Mouse (Mus musculus) liver (tissue): ENCODE results near the gene Mrps15.
"Not testable (repeated sequence)": the region's sequence is repeated elsewhere in the genome, so short reads cannot be mapped to it uniquely, and the experiment has no call there.

Experiments used
- DNase-seq: peaks from one replicate; pipeline ENCODE4 v3.0.0-alpha.2; 2020; ENCODE audit warnings: mixed read lengths

The Mrps15 gene

DNA sequence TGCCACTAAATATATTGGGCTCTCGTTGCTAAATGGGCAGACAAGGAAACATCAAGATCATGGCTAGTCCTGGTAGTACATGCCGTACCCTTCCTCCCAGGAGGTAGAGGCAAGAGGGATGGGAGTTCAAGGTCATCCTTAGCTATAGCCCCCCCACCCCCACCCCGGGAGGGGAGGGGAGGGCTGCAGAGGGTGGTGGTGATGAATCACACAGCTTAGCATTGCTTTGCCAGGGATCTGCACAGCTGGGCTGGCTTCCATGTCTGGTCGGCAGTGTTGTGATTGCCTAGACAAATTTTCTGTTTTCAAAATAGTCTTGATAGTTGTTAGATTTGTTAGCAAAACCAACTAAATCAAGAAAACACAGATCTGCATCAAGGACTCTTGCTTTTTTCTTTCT lies 32.5 kb downstream of the Mrps15 start:
- DNase-seq = no peak

- no peak for DNase-seq
Measured at GRCm38 (mm10) chr4:126081601-126082000, 34.9 kb downstream of the Mrps15 start.

DNA sequence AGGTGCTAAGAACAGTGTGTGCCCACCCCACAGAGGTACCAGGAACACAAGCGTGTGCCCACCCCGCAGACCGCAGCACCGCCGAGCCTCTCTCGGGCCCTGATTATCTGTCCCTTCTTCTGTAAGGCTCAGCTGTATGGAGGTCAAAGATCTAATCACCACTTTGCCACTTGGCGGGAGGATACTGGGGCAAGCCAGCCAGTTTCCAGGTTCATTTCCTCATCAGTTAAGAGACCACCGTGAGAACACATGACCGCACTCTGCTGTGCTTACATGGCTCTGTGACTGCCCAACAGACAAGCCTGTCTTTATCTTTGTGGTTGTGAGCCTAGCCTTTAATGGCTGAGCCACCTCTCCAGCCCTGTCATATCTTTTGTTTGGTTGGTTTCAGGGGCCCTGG lies 36.3 kb downstream of the Mrps15 start:
- DNase-seq = no peak

- DNase-seq = no peak
Measured at GRCm38 (mm10) chr4:126084382-126084781, 37.7 kb downstream of the Mrps15 start.

- DNase-seq = peak; percentile 87
Measured at GRCm38 (mm10) chr4:126085996-126086576, 39.4 kb downstream of the Mrps15 start.

DNA sequence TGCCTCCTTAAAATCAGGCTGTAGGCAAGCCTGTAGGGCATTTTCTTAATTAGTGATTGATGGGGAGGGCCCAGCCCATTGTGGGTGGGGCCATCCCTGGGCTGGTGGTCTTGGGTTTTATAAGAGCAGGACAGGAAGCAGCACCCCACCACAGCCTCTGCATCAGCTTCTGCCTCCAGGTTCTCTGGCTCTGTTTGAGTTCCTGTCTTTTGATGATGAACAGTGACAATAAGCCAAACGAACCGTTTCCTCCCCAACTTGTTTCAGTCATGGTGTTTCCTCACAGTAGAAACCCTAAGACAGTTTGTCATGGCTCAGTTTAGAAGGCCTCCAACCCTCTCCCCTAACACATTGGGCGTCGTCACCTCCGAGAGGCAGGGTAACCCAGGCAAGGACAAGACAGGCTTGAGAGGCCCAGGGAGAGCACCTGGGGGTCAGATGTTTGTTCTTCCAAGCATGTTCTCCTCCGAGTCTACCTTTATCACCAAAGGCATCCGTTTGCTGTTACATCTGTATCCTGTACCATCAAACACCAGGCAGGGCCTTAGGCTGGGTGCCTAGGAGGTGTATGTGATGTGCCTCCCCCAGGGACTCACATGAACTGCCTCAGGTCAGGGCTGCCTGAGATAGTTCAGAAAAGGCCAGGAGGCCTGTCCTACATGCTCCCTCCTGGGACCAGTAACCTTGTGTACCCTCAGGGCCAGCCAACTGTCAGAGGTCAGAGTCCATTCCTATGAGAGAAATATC lies 43.5 kb downstream of the Mrps15 start:
- DNase-seq = no peak

GRCm38 (mm10) chr4:126090848-126091124 lies 44.1 kb downstream of the Mrps15 start:
- no peak for DNase-seq

GRCm38 (mm10) chr4:126091873-126092272 lies 45.1 kb downstream of the Mrps15 start:
- DNase-seq = no peak

- DNase-seq = not testable (repeated sequence)
Measured at GRCm38 (mm10) chr4:126095622-126096430, 49.1 kb downstream of the Mrps15 start.

- DNase-seq = peak; percentile 97
Measured at GRCm38 (mm10) chr4:126096464-126097111, 49.9 kb downstream of the Mrps15 start, which contains the start of gene Lsm10. Gene Lsm10, plus strand, starts transcription at chr4:126096623.

- no peak for DNase-seq
Measured at GRCm38 (mm10) chr4:126097711-126098253, 51.1 kb downstream of the Mrps15 start.

DNA sequence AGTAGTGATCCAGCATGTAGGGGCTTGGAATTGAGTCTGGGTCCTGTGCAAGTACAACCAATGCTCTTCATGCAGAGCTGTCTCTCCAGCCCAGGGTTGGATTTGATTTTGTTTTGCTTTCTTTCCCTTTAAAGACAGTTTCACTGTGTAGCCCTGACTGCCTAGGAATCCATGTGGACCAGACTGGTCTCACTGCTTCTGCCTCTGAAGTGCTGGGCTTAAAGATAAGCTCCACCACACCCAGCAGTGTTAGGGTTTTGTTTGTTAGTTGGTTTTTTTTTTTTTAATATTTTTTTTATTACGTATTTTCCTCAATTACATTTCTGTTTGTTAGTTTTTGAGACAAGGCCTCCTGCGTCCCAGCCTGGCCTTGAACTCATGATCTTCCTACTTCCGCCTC lies 52.6 kb downstream of the Mrps15 start:
- peak; percentile 50 for DNase-seq

- no peak for DNase-seq
Measured at GRCm38 (mm10) chr4:126100764-126101163, 54.0 kb downstream of the Mrps15 start.

DNA sequence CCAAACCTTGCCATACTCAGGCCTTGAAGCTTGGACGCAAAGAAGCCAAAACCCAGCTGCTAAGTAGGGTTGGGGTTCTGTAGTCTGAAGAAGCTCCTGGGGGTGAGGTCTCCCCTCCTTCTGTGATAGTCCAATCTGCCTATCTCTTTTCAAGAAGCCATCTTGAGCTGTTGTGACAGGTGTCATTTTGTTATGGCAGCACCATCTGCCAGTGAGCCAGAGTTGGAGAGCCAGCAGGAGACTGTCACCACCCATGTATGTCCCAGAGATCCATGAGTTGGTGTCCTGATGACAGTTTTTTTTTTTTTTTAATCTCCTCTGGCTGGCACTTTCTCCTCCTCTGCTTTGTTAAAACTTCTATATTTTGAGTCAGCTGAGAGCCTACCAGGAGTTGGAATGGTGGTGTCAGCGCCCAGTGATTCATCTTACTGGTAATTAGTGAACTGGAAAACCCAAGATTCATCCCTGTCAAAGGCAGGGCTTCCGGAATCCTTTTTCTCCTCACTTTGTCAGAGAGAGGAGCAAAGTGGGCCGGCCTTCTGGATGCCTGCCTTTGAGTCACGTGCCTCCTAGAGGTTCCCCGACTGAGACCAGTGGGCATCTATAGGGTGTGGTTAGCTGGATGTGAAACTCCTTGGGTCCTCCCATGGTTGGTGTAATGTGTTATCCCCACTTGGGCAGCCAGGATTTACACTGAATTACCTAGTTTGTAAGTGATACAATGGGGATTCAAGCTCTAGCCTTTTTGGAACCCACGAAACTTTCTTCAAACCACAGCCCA lies 55.5 kb downstream of the Mrps15 start:
- DNase-seq = peak; percentile 83

- DNase-seq = peak; percentile 93
Measured at GRCm38 (mm10) chr4:126103057-126103581, 56.4 kb downstream of the Mrps15 start.

- DNase-seq = peak; percentile 98
Measured at GRCm38 (mm10) chr4:126103590-126104068, 56.9 kb downstream of the Mrps15 start, which contains the start of gene Stk40. Gene Stk40, plus strand, starts transcription at chr4:126103957.

DNA sequence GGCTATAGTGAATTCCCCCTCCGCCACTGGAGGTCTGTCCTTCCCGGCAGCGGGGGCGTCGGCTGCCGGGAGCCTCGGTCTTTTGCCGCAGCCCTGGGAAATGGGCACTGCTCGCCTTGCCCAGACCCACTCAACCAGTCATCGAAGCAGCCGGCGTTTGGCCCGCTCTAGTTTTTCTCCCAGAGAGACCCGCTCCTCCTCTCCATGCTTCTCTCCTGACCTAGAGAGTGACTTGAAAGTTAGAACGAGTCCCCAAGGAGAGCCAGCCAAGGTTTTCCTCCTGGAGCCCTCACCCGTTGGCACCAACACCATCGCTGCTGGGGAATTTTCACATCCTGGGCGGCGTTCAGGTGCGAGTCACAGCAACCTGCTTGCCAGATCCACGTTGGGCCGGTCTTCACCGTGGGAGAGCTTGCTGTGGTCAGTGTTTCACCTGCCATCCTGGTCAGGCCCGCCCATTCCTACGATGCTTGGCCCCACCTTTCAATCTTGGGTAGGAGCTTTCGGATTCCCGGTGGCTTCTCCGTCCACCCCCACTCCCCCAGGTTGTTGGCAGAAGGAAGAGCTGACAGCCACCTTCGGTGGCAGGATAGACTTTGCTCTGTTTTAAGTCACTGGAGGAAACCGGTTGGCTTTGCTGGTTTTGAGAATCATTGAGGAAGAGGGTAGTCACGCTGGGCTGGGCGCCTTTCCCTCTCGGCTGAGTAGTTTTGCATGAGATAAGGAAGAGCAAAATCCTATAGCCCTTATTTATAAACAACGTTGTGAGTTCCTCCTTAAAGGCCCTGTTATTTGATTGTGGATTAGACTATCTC lies 57.7 kb downstream of the Mrps15 start:
- peak; percentile 52 for DNase-seq
